Comparison of ENCODE assay signal across 9 mouse cellular contexts in the genomic region with DNA sequence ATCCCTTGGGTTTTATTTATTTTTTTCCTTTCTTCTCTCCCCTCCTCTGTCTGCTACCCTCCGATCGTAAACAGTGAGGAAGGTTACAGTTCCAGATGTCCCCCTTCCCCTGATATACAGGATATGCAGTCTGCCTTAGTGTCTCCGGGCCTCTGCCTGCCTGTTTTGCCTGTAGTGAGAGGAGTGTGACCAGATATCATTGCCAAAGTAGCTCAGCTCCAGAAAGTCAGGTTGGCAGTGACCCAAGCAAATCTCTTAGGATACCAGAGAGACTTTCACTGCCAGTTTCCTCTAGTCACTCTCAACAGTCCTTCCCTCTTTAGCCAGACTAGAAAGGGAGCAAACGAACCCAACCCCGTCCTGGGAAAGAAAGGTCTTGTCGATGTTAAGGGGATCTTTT.
A peak's percentile ranks its signal among the peaks of the same experiment; 100 is the strongest.
DNase-seq lines count a peak whose midpoint lies in the region; ATAC-seq lines count a peak whose summit lies in the region.
"Had no signal": no experiment of that assay in that cellular context is flagged by ENCODE, and none has a peak within 500 bp of the region (broad histone marks: within the 10 kb centered on the region; RNA-seq: fewer than 3 reads in every experiment).

No protein-coding gene starts in this region.

- peak; percentile 54 for DNase-seq in embryonic facial prominence, embryonic 14.5 days (ENCODE audit: low spot score)
- DNase-seq in embryonic facial prominence, embryonic 10.5 days (ENCODE audit: low spot score) = no peak
- peak; percentile 12 for DNase-seq in urinary bladder, postnatal 25 days (ENCODE audit: low spot score)
- no peak for DNase-seq in urinary bladder, postnatal 4 days (ENCODE audit: low spot score in 2 of 2)
- DNase-seq in heart, postnatal 36 days = peak; percentile 62 to 69
- DNase-seq in ovary, postnatal 36 days (ENCODE audit: low spot score) = peak; percentile 35
- DNase-seq in embryo, embryonic 10 days (ENCODE audit: low spot score) = no peak

- no peaks in the 10 kb centered on the region for H3K9me3 ChIP-seq in embryonic facial prominence, embryonic 14.5 days (ENCODE audit: control insufficient read depth, low read length)
- no peaks in the 10 kb centered on the region for H3K9me3 ChIP-seq in embryonic facial prominence, embryonic 10.5 days
- H3K9me3 ChIP-seq: megakaryocyte, embryonic 14.5 days had no signal

- no peaks in the 10 kb centered on the region for H3K4me1 ChIP-seq in embryonic facial prominence, embryonic 14.5 days (ENCODE audit: control insufficient read depth, insufficient read depth, low read length)
- no peaks in the 10 kb centered on the region for H3K4me1 ChIP-seq in embryonic facial prominence, embryonic 10.5 days
- H3K4me1 ChIP-seq: megakaryocyte, embryonic 14.5 days had no signal

- H3K27me3 ChIP-seq in embryonic facial prominence, embryonic 14.5 days (replicated peaks; ENCODE audit: control insufficient read depth, insufficient read depth, low read length) = no peaks in the 10 kb centered on the region
- no peaks in the 10 kb centered on the region for H3K27me3 ChIP-seq in embryonic facial prominence, embryonic 10.5 days (replicated peaks; ENCODE audit: low read depth, poor library complexity, severe bottlenecking)

- no peak overlapping the region for H3K9ac ChIP-seq in embryonic facial prominence, embryonic 14.5 days (ENCODE audit: low read depth, low read length)

- no peak overlapping the region for H3K4me3 ChIP-seq in embryonic facial prominence, embryonic 14.5 days (ENCODE audit: low read depth, low read length)
- H3K4me3 ChIP-seq in embryonic facial prominence, embryonic 10.5 days = no peak overlapping the region
- H3K4me3 ChIP-seq: megakaryocyte, embryonic 14.5 days had no signal

- intact Hi-C loops in heart, postnatal 36 days (cut with DNase I) = no loop called here

- no peaks in the 10 kb centered on the region for H3K36me3 ChIP-seq in embryonic facial prominence, embryonic 14.5 days (ENCODE audit: control insufficient read depth, insufficient read depth, low read length)
- no peaks in the 10 kb centered on the region for H3K36me3 ChIP-seq in embryonic facial prominence, embryonic 10.5 days (replicated peaks)

- no peak overlapping the region for H3K27ac ChIP-seq in embryonic facial prominence, embryonic 14.5 days (replicated peaks; ENCODE audit: low read depth, low read length)
- no peak overlapping the region for H3K27ac ChIP-seq in embryonic facial prominence, embryonic 10.5 days (replicated peaks)

- no peak for ATAC-seq in embryonic facial prominence, embryonic 14.5 days (ENCODE audit: low read depth)
- no peak for ATAC-seq in megakaryocyte, adult 5-6 weeks (ENCODE audit: poor library complexity, severe bottlenecking)

- no peak overlapping the region for H3K4me2 ChIP-seq in embryonic facial prominence, embryonic 14.5 days (ENCODE audit: low read depth, low read length)

- WGBS in embryonic facial prominence, embryonic 14.5 days = 61% methylated on average over 6 of the region's 6 CpGs
- 81% methylated on average over 6 of the region's 6 CpGs for WGBS in embryonic facial prominence, embryonic 10.5 days

Comparison
In these comparisons a context has a peak if more than half of its experiments do, and no peak if none do; other contexts are left out.
1. DNase-seq: peak in embryonic facial prominence, embryonic 14.5 days (single experiment), urinary bladder, postnatal 25 days (single experiment), heart, postnatal 36 days (2 of 2) and ovary, postnatal 36 days (single experiment); none in embryonic facial prominence, embryonic 10.5 days (single experiment), urinary bladder, postnatal 4 days (0 of 2) and embryo, embryonic 10 days (single experiment).